Mouse (Mus musculus): ENCODE measurements around the gene Aamp. TPM values are rescaled to one million over a fixed set of nuclear protein-coding genes. Genes with fewer than 3 reads are reported as not detected.

Gene Aamp
- polyA plus RNA-seq, 1 experiment from 2014 or later, result 184 TPM

DNA sequence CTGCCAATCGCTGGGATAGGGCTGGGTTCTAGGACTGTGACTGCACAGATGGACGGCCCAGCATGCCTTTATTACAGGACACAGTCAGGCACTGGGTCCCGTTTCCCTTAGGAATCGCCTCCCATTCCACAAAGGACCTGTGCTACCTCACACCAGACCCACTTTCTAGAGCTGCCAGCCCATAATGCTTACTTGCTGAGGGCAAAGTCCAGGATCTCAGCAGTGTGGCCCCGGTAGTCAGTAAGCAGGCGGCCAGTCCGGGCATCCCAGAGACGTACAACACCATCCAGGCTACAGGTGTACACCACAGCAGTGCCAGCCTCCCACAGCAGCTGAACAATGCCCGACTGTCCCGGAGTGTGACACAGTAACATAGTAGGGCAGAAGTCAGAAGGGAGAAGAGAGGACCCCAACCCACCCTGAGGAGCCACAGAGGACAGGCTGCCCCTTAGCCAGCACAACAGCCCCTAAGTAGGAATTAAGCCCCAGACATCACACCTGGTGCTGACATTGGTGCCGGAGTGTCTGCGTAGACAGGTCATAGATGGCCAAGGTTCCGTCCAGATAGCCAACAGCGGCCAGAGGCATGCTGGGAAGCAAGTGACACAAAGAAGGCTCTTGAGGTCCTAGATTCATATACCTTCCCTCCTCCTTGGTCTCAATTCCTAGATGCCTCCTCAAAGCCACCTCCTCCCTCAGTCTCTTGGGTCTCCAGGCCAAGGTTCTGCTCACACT lies 3.8 kb downstream of the Aamp start:
- no peak overlapping the region for H3K9ac ChIP-seq (replicated peaks; ENCODE audit: low read length)
- ATAC-seq (ENCODE audit: low FRiP score, low TSS enrichment), result no peak
- 96% methylated on average over 14 of the region's 14 CpGs for WGBS

DNA sequence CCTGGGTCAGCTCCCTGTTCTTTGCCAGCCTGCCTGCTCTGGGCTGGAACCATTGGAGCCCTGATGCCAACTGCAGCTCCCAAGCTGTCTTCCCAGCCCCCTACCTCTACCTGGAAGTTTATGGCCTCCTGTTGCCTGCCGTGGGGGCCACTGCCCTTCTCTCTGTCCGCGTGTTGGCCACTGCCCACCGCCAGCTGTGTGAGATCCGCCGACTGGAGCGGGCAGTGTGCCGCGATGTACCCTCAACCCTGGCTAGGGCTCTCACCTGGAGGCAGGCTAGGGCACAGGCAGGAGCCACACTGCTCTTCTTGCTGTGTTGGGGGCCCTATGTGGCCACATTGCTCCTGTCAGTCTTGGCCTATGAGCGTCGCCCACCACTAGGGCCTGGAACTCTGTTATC lies 5.5 kb downstream of the Aamp start:
- Histone ChIP-seq H3K27ac (replicated peaks; ENCODE audit: low read depth, low read length) (no peak overlapping the region), H3K36me3 (ENCODE audit: control insufficient read depth, insufficient read depth, low read length) (peaks cover 45% of the 10 kb centered on the region), H3K9me3 (ENCODE audit: control insufficient read depth, low read length) (no peaks in the 10 kb centered on the region), H3K27me3 (ENCODE audit: control insufficient read depth, insufficient read depth, low read length) (no peaks in the 10 kb centered on the region), H3K9ac (replicated peaks; ENCODE audit: low read length) (no peak overlapping the region), H3K4me1 (ENCODE audit: control insufficient read depth, insufficient read depth, low read length) (peaks cover 6% of the 10 kb centered on the region), H3K4me2 (ENCODE audit: low read length) (no peak overlapping the region), H3K4me3 (replicated peaks; ENCODE audit: low read depth, low read length) (no peak overlapping the region)
- DNase-seq (no peak), ATAC-seq (ENCODE audit: low FRiP score, low TSS enrichment) (no peak)
- WGBS, result 92% methylated on average over 11 of the region's 11 CpGs

More for the DNA sequence above, 3.8 kb downstream of the Aamp start:
- no peak overlapping the region for H3K4me3 ChIP-seq (replicated peaks; ENCODE audit: low read depth, low read length)
- no peaks in the 10 kb centered on the region for H3K9me3 ChIP-seq (ENCODE audit: control insufficient read depth, low read length)
- peaks cover 11% of the 10 kb centered on the region for H3K4me1 ChIP-seq (ENCODE audit: control insufficient read depth, insufficient read depth, low read length)
- peaks cover 45% of the 10 kb centered on the region for H3K36me3 ChIP-seq (ENCODE audit: control insufficient read depth, insufficient read depth, low read length)
- H3K27ac ChIP-seq (replicated peaks; ENCODE audit: low read depth, low read length), result no peak overlapping the region
- H3K27me3 ChIP-seq (ENCODE audit: control insufficient read depth, insufficient read depth, low read length), result no peaks in the 10 kb centered on the region
- DNase-seq, result no peak
- H3K4me2 ChIP-seq (ENCODE audit: low read length), result no peak overlapping the region

DNA sequence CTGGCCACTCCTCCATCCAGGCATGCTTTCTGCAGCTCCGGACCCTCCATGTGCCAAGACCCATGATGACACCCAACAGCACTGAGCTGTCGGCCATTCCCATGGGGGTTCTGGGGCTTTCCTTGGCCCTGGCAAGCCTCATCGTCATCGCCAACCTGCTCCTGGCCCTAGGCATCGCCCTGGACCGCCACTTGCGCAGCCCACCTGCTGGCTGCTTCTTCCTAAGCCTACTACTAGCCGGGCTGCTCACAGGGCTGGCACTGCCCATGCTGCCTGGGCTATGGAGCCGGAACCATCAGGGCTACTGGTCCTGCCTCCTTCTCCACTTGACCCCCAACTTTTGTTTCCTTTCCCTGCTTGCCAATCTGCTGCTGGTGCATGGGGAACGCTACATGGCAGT lies 6.0 kb downstream of the Aamp start, which contains the start of gene Gpbar1:
Gpbar1 (plus strand) TSS at position 13 of the 400 bp plus-strand sequence.
- ATAC-seq (ENCODE audit: low FRiP score, low TSS enrichment), result no peak

GRCm38 (mm10) chr1:74277883-74278537 lies 6.5 kb downstream of the Aamp start:
- WGBS, result 53% methylated on average over 8 of the region's 8 CpGs
- H3K4me2 ChIP-seq (ENCODE audit: low read length), result no peak overlapping the region
- H3K9ac ChIP-seq (replicated peaks; ENCODE audit: low read length), result no peak overlapping the region
- no peak overlapping the region for H3K27ac ChIP-seq (replicated peaks; ENCODE audit: low read depth, low read length)
- DNase-seq (no peak), ATAC-seq (ENCODE audit: low FRiP score, low TSS enrichment) (no peak)
- no peaks in the 10 kb centered on the region for H3K9me3 ChIP-seq (ENCODE audit: control insufficient read depth, low read length)
- H3K4me3 ChIP-seq (replicated peaks; ENCODE audit: low read depth, low read length), result no peak overlapping the region
- H3K4me1 ChIP-seq (ENCODE audit: control insufficient read depth, insufficient read depth, low read length), result no peaks in the 10 kb centered on the region
- H3K36me3 ChIP-seq (ENCODE audit: control insufficient read depth, insufficient read depth, low read length), result peaks cover 42% of the 10 kb centered on the region
- H3K27me3 ChIP-seq (ENCODE audit: control insufficient read depth, insufficient read depth, low read length), result no peaks in the 10 kb centered on the region

More for the DNA sequence above, 6.0 kb downstream of the Aamp start, which contains the start of gene Gpbar1:
- H3K4me2 ChIP-seq (ENCODE audit: low read length), result no peak within 1 kb of the TSS
- peaks cover 1% of the 10 kb centered on the region for H3K4me1 ChIP-seq (ENCODE audit: control insufficient read depth, insufficient read depth, low read length)
- no peak within 1 kb of the TSS for H3K4me3 ChIP-seq (replicated peaks; ENCODE audit: low read depth, low read length)
- H3K36me3 ChIP-seq (ENCODE audit: control insufficient read depth, insufficient read depth, low read length), result peaks cover 45% of the 10 kb centered on the region
- DNase-seq, result no peak
- 93% methylated on average over 10 of the region's 10 CpGs for WGBS
- no peak within 1 kb of the TSS for H3K27ac ChIP-seq (replicated peaks; ENCODE audit: low read depth, low read length)
- H3K27me3 ChIP-seq (ENCODE audit: control insufficient read depth, insufficient read depth, low read length), result no peaks in the 10 kb centered on the region
- H3K9me3 ChIP-seq (ENCODE audit: control insufficient read depth, low read length), result no peaks in the 10 kb centered on the region
- no peak within 1 kb of the TSS for H3K9ac ChIP-seq (replicated peaks; ENCODE audit: low read length)

- whole genome bisulfite sequencing, result 74% methylated on average over 6 of the region's 6 CpGs
Observed at GRCm38 (mm10) chr1:74277041-74277440, 7.5 kb downstream of the Aamp start.

GRCm38 (mm10) chr1:74275015-74275414 lies 9.5 kb downstream of the Aamp start:
- peaks cover 14% of the 10 kb centered on the region for H3K36me3 ChIP-seq (ENCODE audit: control insufficient read depth, insufficient read depth, low read length)
- no peaks in the 10 kb centered on the region for H3K9me3 ChIP-seq (ENCODE audit: control insufficient read depth, low read length)
- no peak overlapping the region for H3K4me3 ChIP-seq (replicated peaks; ENCODE audit: low read depth, low read length)
- ATAC-seq (ENCODE audit: low FRiP score, low TSS enrichment) (no peak), DNase-seq (no peak)
- H3K9ac ChIP-seq (replicated peaks; ENCODE audit: low read length), result no peak overlapping the region
- 62% methylated on average over 9 of the region's 9 CpGs for WGBS
- no peak overlapping the region for H3K27ac ChIP-seq (replicated peaks; ENCODE audit: low read depth, low read length)
- no peaks in the 10 kb centered on the region for H3K4me1 ChIP-seq (ENCODE audit: control insufficient read depth, insufficient read depth, low read length)
- H3K27me3 ChIP-seq (ENCODE audit: control insufficient read depth, insufficient read depth, low read length), result no peaks in the 10 kb centered on the region
- no peak overlapping the region for H3K4me2 ChIP-seq (ENCODE audit: low read length)

More at GRCm38 (mm10) chr1:74277041-74277440, 7.5 kb downstream of the Aamp start:
- no peak for ATAC-seq (ENCODE audit: low FRiP score, low TSS enrichment)
- Histone ChIP-seq H3K9me3 (ENCODE audit: control insufficient read depth, low read length) (no peaks in the 10 kb centered on the region), H3K4me1 (ENCODE audit: control insufficient read depth, insufficient read depth, low read length) (no peaks in the 10 kb centered on the region), H3K4me2 (ENCODE audit: low read length) (no peak overlapping the region), H3K27me3 (ENCODE audit: control insufficient read depth, insufficient read depth, low read length) (no peaks in the 10 kb centered on the region), H3K9ac (replicated peaks; ENCODE audit: low read length) (no peak overlapping the region), H3K4me3 (replicated peaks; ENCODE audit: low read depth, low read length) (no peak overlapping the region), H3K27ac (replicated peaks; ENCODE audit: low read depth, low read length) (no peak overlapping the region), H3K36me3 (ENCODE audit: control insufficient read depth, insufficient read depth, low read length) (peaks cover 34% of the 10 kb centered on the region)
- DNase-seq, result no peak

- H3K4me1 ChIP-seq (ENCODE audit: control insufficient read depth, insufficient read depth, low read length), result no peaks in the 10 kb centered on the region
- 89% methylated on average over 4 of the region's 4 CpGs for WGBS
- no peak overlapping the region for H3K27ac ChIP-seq (replicated peaks; ENCODE audit: low read depth, low read length)
- no peak overlapping the region for H3K9ac ChIP-seq (replicated peaks; ENCODE audit: low read length)
- no peaks in the 10 kb centered on the region for H3K27me3 ChIP-seq (ENCODE audit: control insufficient read depth, insufficient read depth, low read length)
- DNase-seq (no peak), ATAC-seq (ENCODE audit: low FRiP score, low TSS enrichment) (no peak)
- no peaks in the 10 kb centered on the region for H3K9me3 ChIP-seq (ENCODE audit: control insufficient read depth, low read length)
- H3K36me3 ChIP-seq (ENCODE audit: control insufficient read depth, insufficient read depth, low read length), result peaks cover 29% of the 10 kb centered on the region
- no peak overlapping the region for H3K4me2 ChIP-seq (ENCODE audit: low read length)
- no peak overlapping the region for H3K4me3 ChIP-seq (replicated peaks; ENCODE audit: low read depth, low read length)
Observed at GRCm38 (mm10) chr1:74271659-74272058, 12.9 kb downstream of the Aamp start.

DNA sequence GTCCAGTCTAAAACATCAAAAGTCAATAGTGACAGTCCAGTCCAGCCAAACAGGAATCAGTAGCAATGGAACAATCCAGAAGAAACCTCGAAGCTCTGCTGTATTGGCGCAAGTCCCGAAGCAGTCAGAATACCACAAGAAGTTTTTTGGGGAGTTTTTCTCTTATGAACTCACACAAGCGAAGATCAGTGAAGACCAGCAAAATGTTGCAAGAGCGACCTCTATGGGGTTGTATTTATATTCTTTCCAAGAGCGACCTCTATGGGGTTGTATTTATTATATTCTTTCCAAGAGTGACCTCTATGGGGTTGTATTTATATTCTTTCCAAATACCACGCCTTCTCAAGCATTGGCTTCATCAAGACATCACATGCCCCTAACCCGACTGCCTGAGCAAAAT lies 15.8 kb downstream of the Aamp start:
- DNase-seq, result no peak
- H3K4me1 ChIP-seq (ENCODE audit: control insufficient read depth, insufficient read depth, low read length), result no peaks in the 10 kb centered on the region
- no peak overlapping the region for H3K27ac ChIP-seq (replicated peaks; ENCODE audit: low read depth, low read length)
- WGBS, result 84% methylated on average over 8 of the region's 8 CpGs
- H3K36me3 ChIP-seq (ENCODE audit: control insufficient read depth, insufficient read depth, low read length), result peaks cover 57% of the 10 kb centered on the region
- H3K27me3 ChIP-seq (ENCODE audit: control insufficient read depth, insufficient read depth, low read length), result no peaks in the 10 kb centered on the region
- H3K4me2 ChIP-seq (ENCODE audit: low read length), result no peak overlapping the region
- H3K9me3 ChIP-seq (ENCODE audit: control insufficient read depth, low read length), result no peaks in the 10 kb centered on the region
- ATAC-seq (ENCODE audit: low FRiP score, low TSS enrichment), result no peak
- no peak overlapping the region for H3K9ac ChIP-seq (replicated peaks; ENCODE audit: low read length)
- H3K4me3 ChIP-seq (replicated peaks; ENCODE audit: low read depth, low read length), result no peak overlapping the region

GRCm38 (mm10) chr1:74262510-74262909 lies 22.0 kb downstream of the Aamp start:
- Histone ChIP-seq H3K27me3 (ENCODE audit: control insufficient read depth, insufficient read depth, low read length) (no peaks in the 10 kb centered on the region), H3K4me1 (ENCODE audit: control insufficient read depth, insufficient read depth, low read length) (no peaks in the 10 kb centered on the region), H3K9me3 (ENCODE audit: control insufficient read depth, low read length) (no peaks in the 10 kb centered on the region), H3K4me3 (replicated peaks; ENCODE audit: low read depth, low read length) (no peak overlapping the region), H3K4me2 (ENCODE audit: low read length) (no peak overlapping the region), H3K9ac (replicated peaks; ENCODE audit: low read length) (no peak overlapping the region), H3K27ac (replicated peaks; ENCODE audit: low read depth, low read length) (no peak overlapping the region), H3K36me3 (ENCODE audit: control insufficient read depth, insufficient read depth, low read length) (peaks cover 92% of the 10 kb centered on the region)
- no peak for ATAC-seq (ENCODE audit: low FRiP score, low TSS enrichment)
- DNase-seq, result no peak
- 97% methylated on average over 6 of the region's 6 CpGs for whole genome bisulfite sequencing

All from midbrain, embryonic 14.5 days (tissue).